Mouse (Mus musculus): ENCODE measurements around the gene Ccdc148. TPM values are rescaled to one million over a fixed set of nuclear protein-coding genes. Genes with fewer than 3 reads are reported as not detected.

The Ccdc148 gene
- polyA plus RNA-seq, 1 experiment: 0.27 TPM

GRCm38 (mm10) chr2:58799126-58799525 lies 361.4 kb downstream of the Ccdc148 start:
- H3K4me1 ChIP-seq (ENCODE audit: control insufficient read depth, insufficient read depth, low read length): no peaks in the 10 kb centered on the region
- no peak overlapping the region for H3K27ac ChIP-seq (ENCODE audit: insufficient read depth, low read depth, low read length)
- no peak overlapping the region for H3K4me3 ChIP-seq (ENCODE audit: insufficient read depth, low read length)
- no peak for TF ChIP-seq POLR2A (IDR thresholded peaks at IDR 0.05; ENCODE audit: borderline replicate concordance, low read depth, low read length)
- TF ChIP-seq CTCF (IDR thresholded peaks at IDR 0.05; ENCODE audit: low read depth, low read length): no peak

DNA sequence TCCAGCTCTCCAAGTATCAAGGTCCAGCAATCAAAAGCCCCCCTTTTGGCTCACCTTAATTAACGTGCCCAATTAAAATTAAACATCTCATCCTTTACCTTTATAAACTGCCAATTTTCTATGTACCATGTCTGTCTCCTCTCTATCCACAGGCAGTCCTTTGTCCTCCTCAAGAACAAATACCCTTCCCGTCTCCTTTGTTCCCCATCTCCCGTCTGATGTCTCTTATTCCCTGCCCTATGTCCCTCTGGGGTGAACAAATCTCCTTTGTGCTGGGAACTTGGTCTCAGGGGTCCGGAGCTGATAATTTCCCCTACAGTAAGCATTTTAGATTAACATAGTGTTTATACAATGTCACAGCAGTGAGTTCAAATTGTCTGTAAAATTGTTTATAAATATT lies 363.0 kb downstream of the Ccdc148 start:
- Histone ChIP-seq H3K4me3 (ENCODE audit: insufficient read depth, low read length) (no peak overlapping the region), H3K27ac (ENCODE audit: insufficient read depth, low read depth, low read length) (no peak overlapping the region), H3K4me1 (ENCODE audit: control insufficient read depth, insufficient read depth, low read length) (no peaks in the 10 kb centered on the region)
- no peak for TF ChIP-seq POLR2A (IDR thresholded peaks at IDR 0.05; ENCODE audit: borderline replicate concordance, low read depth, low read length)
- TF ChIP-seq CTCF (IDR thresholded peaks at IDR 0.05; ENCODE audit: low read depth, low read length): no peak

GRCm38 (mm10) chr2:58795432-58795831 lies 365.1 kb downstream of the Ccdc148 start:
- no peaks in the 10 kb centered on the region for H3K4me1 ChIP-seq (ENCODE audit: control insufficient read depth, insufficient read depth, low read length)
- TF ChIP-seq CTCF (IDR thresholded peaks at IDR 0.05; ENCODE audit: low read depth, low read length) (no peak), POLR2A (IDR thresholded peaks at IDR 0.05; ENCODE audit: borderline replicate concordance, low read depth, low read length) (no peak)
- H3K4me3 ChIP-seq (ENCODE audit: insufficient read depth, low read length): no peak overlapping the region
- no peak overlapping the region for H3K27ac ChIP-seq (ENCODE audit: insufficient read depth, low read depth, low read length)

DNA sequence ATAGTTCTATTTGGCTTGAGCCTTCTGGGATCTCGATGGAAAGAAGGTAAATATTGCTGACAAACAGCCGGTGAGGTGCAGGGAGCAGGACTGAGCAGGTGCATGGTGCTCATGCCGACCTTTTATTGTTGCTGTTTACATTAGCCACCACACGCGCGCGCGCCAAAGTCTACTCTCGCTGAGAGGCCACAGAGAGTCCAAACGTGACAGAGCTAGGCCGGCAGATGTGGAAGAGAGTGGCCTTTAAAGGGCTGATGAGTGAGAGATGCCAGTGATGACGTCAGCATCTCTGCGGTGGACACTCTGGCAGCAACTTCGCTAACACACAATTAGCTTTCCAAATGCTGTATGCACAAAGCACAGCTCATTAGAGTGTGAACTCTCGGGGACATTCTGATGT lies 366.0 kb downstream of the Ccdc148 start:
- Histone ChIP-seq H3K4me1 (ENCODE audit: control insufficient read depth, insufficient read depth, low read length) (no peaks in the 10 kb centered on the region), H3K4me3 (ENCODE audit: insufficient read depth, low read length) (no peak overlapping the region), H3K27ac (ENCODE audit: insufficient read depth, low read depth, low read length) (no peak overlapping the region)
- no peak for TF ChIP-seq POLR2A (IDR thresholded peaks at IDR 0.05; ENCODE audit: borderline replicate concordance, low read depth, low read length)
- TF ChIP-seq CTCF (IDR thresholded peaks at IDR 0.05; ENCODE audit: low read depth, low read length): no peak

- Histone ChIP-seq H3K4me1 (ENCODE audit: control insufficient read depth, insufficient read depth, low read length) (no peaks in the 10 kb centered on the region), H3K4me3 (ENCODE audit: insufficient read depth, low read length) (no peak overlapping the region), H3K27ac (ENCODE audit: insufficient read depth, low read depth, low read length) (no peak overlapping the region)
- TF ChIP-seq POLR2A (IDR thresholded peaks at IDR 0.05; ENCODE audit: borderline replicate concordance, low read depth, low read length) (no peak), CTCF (IDR thresholded peaks at IDR 0.05; ENCODE audit: low read depth, low read length) (no peak)
These were observed 370.1 kb downstream of the Ccdc148 start for GRCm38 (mm10) chr2:58790361-58790760.

- no peak overlapping the region for H3K4me3 ChIP-seq (ENCODE audit: insufficient read depth, low read length)
- H3K27ac ChIP-seq (ENCODE audit: insufficient read depth, low read depth, low read length): no peak overlapping the region
- TF ChIP-seq CTCF (IDR thresholded peaks at IDR 0.05; ENCODE audit: low read depth, low read length) (no peak), POLR2A (IDR thresholded peaks at IDR 0.05; ENCODE audit: borderline replicate concordance, low read depth, low read length) (no peak)
- no peaks in the 10 kb centered on the region for H3K4me1 ChIP-seq (ENCODE audit: control insufficient read depth, insufficient read depth, low read length)
These were observed 370.5 kb downstream of the Ccdc148 start for GRCm38 (mm10) chr2:58789934-58790333.

GRCm38 (mm10) chr2:58787360-58787759 lies 373.1 kb downstream of the Ccdc148 start:
- TF ChIP-seq POLR2A (IDR thresholded peaks at IDR 0.05; ENCODE audit: borderline replicate concordance, low read depth, low read length) (no peak), CTCF (IDR thresholded peaks at IDR 0.05; ENCODE audit: low read depth, low read length) (no peak)
- no peaks in the 10 kb centered on the region for H3K4me1 ChIP-seq (ENCODE audit: control insufficient read depth, insufficient read depth, low read length)
- no peak overlapping the region for H3K27ac ChIP-seq (ENCODE audit: insufficient read depth, low read depth, low read length)
- H3K4me3 ChIP-seq (ENCODE audit: insufficient read depth, low read length): no peak overlapping the region

DNA sequence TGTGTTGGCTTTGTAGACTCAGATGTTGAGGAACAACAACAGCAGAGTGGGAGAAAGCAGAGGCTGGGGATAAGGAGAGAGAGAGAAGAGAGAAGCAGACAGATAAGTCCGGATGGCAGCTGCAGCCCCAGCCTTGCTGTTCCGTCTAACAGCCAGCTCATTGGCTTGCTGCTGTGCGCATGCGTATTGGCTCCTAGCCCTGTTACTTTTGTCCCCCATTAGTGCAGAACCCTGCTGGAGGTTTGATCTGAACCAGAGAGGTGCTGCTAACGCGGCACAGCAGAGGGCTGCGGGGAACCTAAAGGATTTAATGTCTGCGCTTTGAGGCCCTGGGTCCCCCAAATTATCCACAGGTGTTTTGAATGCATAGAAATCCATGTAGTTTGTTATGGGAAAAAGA lies 373.8 kb downstream of the Ccdc148 start:
- H3K27ac ChIP-seq (ENCODE audit: insufficient read depth, low read depth, low read length): no peak overlapping the region
- TF ChIP-seq POLR2A (IDR thresholded peaks at IDR 0.05; ENCODE audit: borderline replicate concordance, low read depth, low read length) (no peak), CTCF (IDR thresholded peaks at IDR 0.05; ENCODE audit: low read depth, low read length) (no peak)
- no peak overlapping the region for H3K4me3 ChIP-seq (ENCODE audit: insufficient read depth, low read length)
- no peaks in the 10 kb centered on the region for H3K4me1 ChIP-seq (ENCODE audit: control insufficient read depth, insufficient read depth, low read length)

DNA sequence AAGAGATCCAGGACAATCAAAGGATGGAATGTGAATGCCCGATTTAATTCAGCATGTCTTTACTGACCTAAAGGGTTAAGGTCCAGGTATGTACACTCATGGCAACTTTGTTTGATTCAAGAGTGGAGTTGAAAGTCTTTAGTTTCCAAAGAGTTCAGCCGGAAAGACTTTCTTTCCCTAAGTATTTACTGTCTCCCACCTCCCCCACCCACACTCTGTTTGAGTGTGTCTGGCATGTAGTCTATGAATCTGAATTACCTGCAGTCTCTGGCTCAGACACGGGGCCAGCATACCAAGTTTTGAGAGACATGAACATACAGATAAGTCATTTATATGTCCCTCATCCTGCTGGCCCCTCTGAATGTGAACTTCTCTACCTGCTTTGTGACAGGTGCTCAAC lies 374.3 kb downstream of the Ccdc148 start:
- Histone ChIP-seq H3K4me3 (ENCODE audit: insufficient read depth, low read length) (no peak overlapping the region), H3K4me1 (ENCODE audit: control insufficient read depth, insufficient read depth, low read length) (no peaks in the 10 kb centered on the region), H3K27ac (ENCODE audit: insufficient read depth, low read depth, low read length) (no peak overlapping the region)
- TF ChIP-seq POLR2A (IDR thresholded peaks at IDR 0.05; ENCODE audit: borderline replicate concordance, low read depth, low read length): no peak
- TF ChIP-seq CTCF (IDR thresholded peaks at IDR 0.05; ENCODE audit: low read depth, low read length): no peak

DNA sequence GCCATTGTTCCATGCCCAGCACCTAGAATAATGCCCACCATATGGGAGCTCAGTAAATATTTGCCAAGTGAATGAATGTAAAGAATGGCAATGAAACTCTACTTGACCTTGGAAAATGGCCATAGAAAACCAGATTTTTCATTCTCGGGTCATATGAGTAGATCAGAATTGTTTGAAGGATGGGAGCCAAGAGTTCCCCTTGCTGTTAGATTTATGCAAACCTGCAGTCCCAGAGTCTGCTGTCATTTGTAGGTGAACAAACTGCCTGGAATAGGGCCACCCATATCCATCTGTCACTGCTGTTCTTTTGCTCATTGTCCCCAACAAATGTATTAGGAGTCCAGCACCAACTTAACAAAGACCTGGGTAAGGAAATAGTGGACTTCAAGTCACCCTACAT lies 377.0 kb downstream of the Ccdc148 start:
- Histone ChIP-seq H3K27ac (ENCODE audit: insufficient read depth, low read depth, low read length) (no peak overlapping the region), H3K4me1 (ENCODE audit: control insufficient read depth, insufficient read depth, low read length) (no peaks in the 10 kb centered on the region), H3K4me3 (ENCODE audit: insufficient read depth, low read length) (no peak overlapping the region)
- TF ChIP-seq POLR2A (IDR thresholded peaks at IDR 0.05; ENCODE audit: borderline replicate concordance, low read depth, low read length) (no peak), CTCF (IDR thresholded peaks at IDR 0.05; ENCODE audit: low read depth, low read length) (no peak)

- Histone ChIP-seq H3K4me3 (ENCODE audit: insufficient read depth, low read length) (no peak overlapping the region), H3K27ac (ENCODE audit: insufficient read depth, low read depth, low read length) (no peak overlapping the region), H3K4me1 (ENCODE audit: control insufficient read depth, insufficient read depth, low read length) (no peaks in the 10 kb centered on the region)
- TF ChIP-seq CTCF (IDR thresholded peaks at IDR 0.05; ENCODE audit: low read depth, low read length): no peak
- TF ChIP-seq POLR2A (IDR thresholded peaks at IDR 0.05; ENCODE audit: borderline replicate concordance, low read depth, low read length): no peak
These were observed 381.4 kb downstream of the Ccdc148 start for GRCm38 (mm10) chr2:58778986-58779495.
